Mouse (Mus musculus): ENCODE measurements at regions not wholly inside any gene's neighbourhood (a gene's known extent, or its start where the extent isn't known, plus 50 kb on each side); places are given as distances from the start of the nearest gene placed in this dataset.
"Not testable (repeated sequence)": the region's sequence is repeated elsewhere in the genome, so short reads cannot be mapped to it uniquely, and the experiment has no call there.

DNA sequence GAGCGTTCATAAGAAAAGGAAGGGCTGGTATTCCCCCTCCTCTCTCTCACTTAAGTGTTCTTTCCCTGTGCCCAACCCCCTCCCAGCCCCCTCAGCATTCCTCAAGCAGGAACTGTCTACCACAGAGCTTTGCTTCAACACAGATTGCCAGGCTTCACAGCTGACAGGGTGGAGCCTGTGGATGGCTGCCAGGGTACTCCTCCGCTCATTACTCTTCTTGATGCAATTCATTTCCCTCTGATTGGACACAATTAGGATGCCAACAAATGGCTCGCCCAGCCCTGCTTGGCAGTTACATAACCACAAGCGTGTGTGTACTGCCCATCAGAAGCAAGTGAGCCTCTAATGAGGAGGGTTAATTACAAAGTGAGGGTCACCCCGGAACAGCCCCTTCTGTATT is 116.5 kb upstream of the Galnt18 start:
- WGBS = 80% methylated on average over 5 of the region's 5 CpGs
- H3K9me3 ChIP-seq (replicated peaks) = 0 out of 2 replicates have a peak, but pooled peaks cover 1% of the 10 kb centered on the region
- no peaks in the 10 kb centered on the region for H3K36me3 ChIP-seq
- no peak for DNase-seq (ENCODE audit: low spot score)
- H3K27ac ChIP-seq (replicated peaks) = no peak overlapping the region
- H3K4me3 ChIP-seq = no peak overlapping the region
- H3K27me3 ChIP-seq (ENCODE audit: low read depth, poor library complexity, severe bottlenecking) = no peaks in the 10 kb centered on the region
- H3K4me1 ChIP-seq = no peaks in the 10 kb centered on the region

DNA sequence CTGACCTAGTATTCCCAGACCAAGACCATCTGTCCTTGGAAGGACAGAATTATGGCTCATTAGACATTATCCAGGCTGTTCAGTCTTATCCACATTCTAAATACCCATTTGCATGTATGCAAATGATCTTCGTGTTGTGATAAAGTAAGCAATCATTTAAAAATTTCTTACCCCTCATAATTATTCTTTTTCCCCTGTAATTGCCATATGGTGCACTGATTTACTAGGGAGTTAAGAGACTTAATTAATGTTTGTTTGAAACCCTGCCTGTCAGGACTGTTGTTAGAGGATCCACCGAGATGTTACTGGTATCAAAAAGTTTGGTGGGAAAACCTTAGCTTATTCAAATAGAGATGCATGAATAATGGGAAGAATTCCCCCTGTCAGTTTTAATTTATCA is 103.2 kb upstream of the Galnt18 start:
- no peak overlapping the region for H3K27ac ChIP-seq (replicated peaks)
- WGBS = 88% methylated on average over 2 of the region's 2 CpGs
- H3K36me3 ChIP-seq = no peaks in the 10 kb centered on the region
- no peak overlapping the region for H3K4me3 ChIP-seq
- H3K4me1 ChIP-seq = no peaks in the 10 kb centered on the region
- H3K9me3 ChIP-seq (replicated peaks) = no peaks in the 10 kb centered on the region
- no peaks in the 10 kb centered on the region for H3K27me3 ChIP-seq (ENCODE audit: low read depth, poor library complexity, severe bottlenecking)
- DNase-seq (ENCODE audit: low spot score) = no peak

- Histone ChIP-seq H3K36me3 (no peaks in the 10 kb centered on the region), H3K27ac (replicated peaks) (no peak overlapping the region), H3K4me1 (no peaks in the 10 kb centered on the region), H3K27me3 (ENCODE audit: low read depth, poor library complexity, severe bottlenecking) (no peaks in the 10 kb centered on the region), H3K4me3 (no peak overlapping the region), H3K9me3 (replicated peaks) (no peaks in the 10 kb centered on the region)
- no peak for DNase-seq (ENCODE audit: low spot score)
- WGBS = 91% methylated on average over 4 of the region's 4 CpGs
Observed at GRCm38 (mm10) chr7:111880067-111880675, 100.4 kb upstream of the Galnt18 start.

DNA sequence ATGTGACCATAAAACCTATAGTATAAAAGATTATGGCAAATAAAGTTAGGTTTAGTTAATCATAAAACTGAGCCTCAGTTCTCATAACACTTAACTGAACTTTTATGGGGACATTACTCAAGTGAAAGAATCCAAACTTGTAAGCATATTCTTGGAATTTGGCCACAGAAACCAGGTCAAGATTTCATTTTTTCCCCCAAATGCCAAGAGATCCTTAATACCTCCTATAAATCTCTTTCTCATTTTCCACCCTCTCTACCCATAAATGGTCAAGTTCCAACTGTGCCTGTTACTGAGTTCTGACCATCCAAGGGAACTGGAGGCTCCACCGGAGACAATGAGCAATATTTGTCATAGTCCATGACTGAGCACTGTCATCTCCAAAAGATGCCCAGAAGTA is 97.8 kb upstream of the Galnt18 start:
- H3K4me3 ChIP-seq = no peak overlapping the region
- no peaks in the 10 kb centered on the region for H3K4me1 ChIP-seq
- 94% methylated on average over 1 of the region's 1 CpGs for WGBS
- H3K36me3 ChIP-seq = no peaks in the 10 kb centered on the region
- DNase-seq (ENCODE audit: low spot score) = no peak
- H3K9me3 ChIP-seq (replicated peaks) = no peaks in the 10 kb centered on the region
- H3K27me3 ChIP-seq (ENCODE audit: low read depth, poor library complexity, severe bottlenecking) = no peaks in the 10 kb centered on the region
- H3K27ac ChIP-seq (replicated peaks) = no peak overlapping the region

DNA sequence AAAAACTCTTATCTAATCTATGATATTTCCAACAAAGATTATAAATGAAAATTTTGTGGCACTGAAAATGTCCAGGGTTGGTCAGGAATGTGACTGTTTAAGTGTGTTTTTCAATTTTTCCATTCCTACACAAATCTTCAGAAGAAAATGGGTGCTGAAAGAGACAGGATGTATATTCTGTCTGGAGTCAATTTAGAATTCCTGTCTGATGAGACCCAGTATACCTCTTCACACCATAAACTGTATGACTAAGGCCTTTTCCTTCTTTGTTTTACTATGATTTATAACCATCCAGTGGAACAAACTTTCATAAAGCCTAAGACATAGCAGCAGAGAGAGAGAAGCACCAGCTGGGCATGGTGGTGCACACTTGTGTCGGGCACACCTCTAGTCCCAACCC is 96.2 kb upstream of the Galnt18 start:
- Histone ChIP-seq H3K9me3 (replicated peaks) (no peaks in the 10 kb centered on the region), H3K36me3 (no peaks in the 10 kb centered on the region), H3K27me3 (ENCODE audit: low read depth, poor library complexity, severe bottlenecking) (no peaks in the 10 kb centered on the region), H3K4me3 (no peak overlapping the region), H3K27ac (replicated peaks) (no peak overlapping the region), H3K4me1 (no peaks in the 10 kb centered on the region)
- 82% methylated on average over 1 of the region's 1 CpGs for WGBS
- no peak for DNase-seq (ENCODE audit: low spot score)

DNA sequence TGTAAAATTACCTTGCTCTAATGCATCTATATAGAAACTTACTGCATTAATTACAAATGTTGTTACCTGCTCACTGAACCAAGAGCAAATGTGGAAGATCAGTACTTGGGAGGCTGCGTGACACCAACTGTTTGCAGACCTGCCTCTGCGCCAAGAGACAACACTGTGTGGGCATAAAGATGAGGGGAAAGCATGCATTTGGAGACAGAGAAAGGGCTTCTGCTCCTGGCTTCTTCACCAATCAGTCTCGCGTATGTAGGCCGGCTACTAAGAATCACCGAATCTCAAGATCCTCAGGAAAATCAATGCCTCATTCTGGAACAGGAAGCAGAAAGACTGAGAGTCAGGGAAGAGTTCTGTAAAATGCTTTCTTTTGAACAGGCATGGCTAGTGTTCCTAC is 89.6 kb upstream of the Galnt18 start:
- no peaks in the 10 kb centered on the region for H3K4me1 ChIP-seq
- no peak overlapping the region for H3K27ac ChIP-seq (replicated peaks)
- H3K9me3 ChIP-seq (replicated peaks) = no peaks in the 10 kb centered on the region
- 94% methylated on average over 6 of the region's 6 CpGs for WGBS
- no peaks in the 10 kb centered on the region for H3K36me3 ChIP-seq
- no peak overlapping the region for H3K4me3 ChIP-seq
- no peak for DNase-seq (ENCODE audit: low spot score)
- no peaks in the 10 kb centered on the region for H3K27me3 ChIP-seq (ENCODE audit: low read depth, poor library complexity, severe bottlenecking)

DNA sequence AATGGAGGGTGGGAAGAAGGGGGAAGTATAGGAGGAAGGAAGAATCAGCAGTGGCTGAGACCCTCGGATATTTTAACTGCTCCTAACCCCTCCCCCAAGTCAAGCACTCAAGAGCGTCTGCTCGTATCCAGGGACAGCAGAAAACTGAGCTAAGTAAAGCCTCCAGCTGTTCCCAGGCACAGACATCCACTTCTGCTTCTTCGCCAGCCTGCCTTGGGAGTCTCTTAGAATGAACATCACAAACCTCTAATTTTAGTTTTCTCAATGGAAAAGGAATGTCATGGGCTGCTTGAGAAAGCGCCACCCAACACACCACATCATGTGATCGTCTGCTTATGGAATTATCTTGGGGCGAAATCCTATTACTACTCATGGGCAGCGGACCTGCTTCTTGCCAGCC is 83.3 kb upstream of the Galnt18 start:
- Histone ChIP-seq H3K4me1 (no peaks in the 10 kb centered on the region), H3K36me3 (no peaks in the 10 kb centered on the region), H3K4me3 (no peak overlapping the region), H3K9me3 (replicated peaks) (no peaks in the 10 kb centered on the region), H3K27ac (replicated peaks) (no peak overlapping the region), H3K27me3 (ENCODE audit: low read depth, poor library complexity, severe bottlenecking) (no peaks in the 10 kb centered on the region)
- 73% methylated on average over 8 of the region's 8 CpGs for WGBS
- DNase-seq (ENCODE audit: low spot score) = no peak

DNA sequence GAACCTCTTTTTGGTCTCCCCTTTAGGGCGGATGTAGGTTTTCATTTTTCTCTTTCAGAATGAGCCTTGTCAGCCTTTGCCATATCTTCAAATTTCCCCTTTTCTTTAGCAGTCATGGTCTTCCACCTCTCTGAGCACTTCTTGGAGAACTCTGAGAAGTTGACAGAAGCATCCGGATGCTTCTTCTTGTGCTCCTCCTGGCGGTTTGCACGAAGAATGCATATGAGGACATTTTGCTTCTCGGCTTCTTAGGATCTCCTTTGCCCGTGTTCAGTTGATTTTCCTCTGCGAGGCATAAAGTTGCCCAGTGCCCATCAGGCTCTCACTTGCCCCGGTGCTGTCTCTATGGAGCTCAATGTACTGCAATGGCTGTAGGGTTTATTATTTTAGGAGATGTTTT is 78.5 kb upstream of the Galnt18 start:
- not testable (repeated sequence) for H3K27ac ChIP-seq (replicated peaks); H3K9me3 ChIP-seq (replicated peaks); DNase-seq (ENCODE audit: low spot score); H3K4me1 ChIP-seq; H3K27me3 ChIP-seq (ENCODE audit: low read depth, poor library complexity, severe bottlenecking); H3K36me3 ChIP-seq; H3K4me3 ChIP-seq
- 86% methylated on average over 8 of the region's 8 CpGs for WGBS

GRCm38 (mm10) chr7:111856977-111857376 is 77.2 kb upstream of the Galnt18 start:
- no peak overlapping the region for H3K27ac ChIP-seq (replicated peaks)
- DNase-seq (ENCODE audit: low spot score) = no peak
- H3K4me3 ChIP-seq = no peak overlapping the region
- H3K27me3 ChIP-seq (ENCODE audit: low read depth, poor library complexity, severe bottlenecking) = no peaks in the 10 kb centered on the region
- no peaks in the 10 kb centered on the region for H3K9me3 ChIP-seq (replicated peaks)
- H3K4me1 ChIP-seq = no peaks in the 10 kb centered on the region
- H3K36me3 ChIP-seq = no peaks in the 10 kb centered on the region
- WGBS = 76% methylated on average over 5 of the region's 5 CpGs

DNA sequence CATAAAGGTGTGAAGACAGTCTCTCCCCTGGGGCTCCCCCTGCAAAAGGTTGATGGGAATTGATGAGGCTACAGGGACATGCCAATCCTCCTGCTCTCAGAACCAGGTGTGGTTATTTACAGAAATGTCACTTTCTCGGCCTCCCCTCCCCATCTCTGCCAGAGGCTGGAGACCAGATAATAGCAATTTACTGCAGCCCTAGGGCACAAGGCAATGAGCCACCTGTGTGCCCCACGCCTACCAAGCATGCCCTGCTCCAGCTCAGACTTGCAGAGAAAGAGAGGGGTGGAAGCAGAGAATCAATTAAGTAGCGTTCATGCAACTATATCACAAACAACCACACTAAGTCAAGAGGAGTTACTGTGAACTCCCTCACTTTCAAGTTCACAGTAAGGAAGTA is 75.5 kb upstream of the Galnt18 start:
- Histone ChIP-seq H3K9me3 (replicated peaks) (no peaks in the 10 kb centered on the region), H3K4me1 (no peaks in the 10 kb centered on the region), H3K27me3 (ENCODE audit: low read depth, poor library complexity, severe bottlenecking) (no peaks in the 10 kb centered on the region), H3K4me3 (no peak overlapping the region), H3K27ac (replicated peaks) (no peak overlapping the region), H3K36me3 (no peaks in the 10 kb centered on the region)
- 80% methylated on average over 3 of the region's 3 CpGs for WGBS
- DNase-seq (ENCODE audit: low spot score) = no peak

- DNase-seq (ENCODE audit: low spot score) = no peak
- Histone ChIP-seq H3K4me3 (no peak overlapping the region), H3K27me3 (ENCODE audit: low read depth, poor library complexity, severe bottlenecking) (no peaks in the 10 kb centered on the region), H3K36me3 (no peaks in the 10 kb centered on the region), H3K4me1 (no peaks in the 10 kb centered on the region), H3K27ac (replicated peaks) (no peak overlapping the region), H3K9me3 (replicated peaks) (no peaks in the 10 kb centered on the region)
- 39% methylated on average over 1 of the region's 1 CpGs for WGBS
Observed at GRCm38 (mm10) chr7:111846417-111846816, 66.6 kb upstream of the Galnt18 start.

DNA sequence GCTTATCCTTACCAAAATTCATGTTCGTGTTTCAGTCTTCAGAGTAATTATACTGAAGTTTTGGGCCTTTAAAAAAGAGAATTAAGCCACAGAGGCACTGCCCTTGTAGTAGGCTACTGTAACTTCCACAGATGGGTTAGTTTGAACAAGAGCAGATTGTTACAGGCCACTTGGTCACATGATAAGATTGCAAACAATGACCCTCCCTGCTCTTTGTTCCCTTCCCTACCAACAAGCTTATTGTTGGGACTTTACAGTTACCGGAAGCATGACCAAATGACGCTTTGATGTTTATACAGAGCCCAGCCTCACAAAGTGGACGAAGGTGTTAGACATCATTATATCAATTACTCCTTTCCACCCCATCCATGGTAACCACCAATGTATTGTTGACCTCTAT is 63.9 kb upstream of the Galnt18 start:
- H3K36me3 ChIP-seq = no peaks in the 10 kb centered on the region
- H3K27me3 ChIP-seq (ENCODE audit: low read depth, poor library complexity, severe bottlenecking) = no peaks in the 10 kb centered on the region
- no peak overlapping the region for H3K4me3 ChIP-seq
- DNase-seq (ENCODE audit: low spot score) = no peak
- H3K9me3 ChIP-seq (replicated peaks) = no peaks in the 10 kb centered on the region
- 94% methylated on average over 4 of the region's 4 CpGs for WGBS
- no peaks in the 10 kb centered on the region for H3K4me1 ChIP-seq
- no peak overlapping the region for H3K27ac ChIP-seq (replicated peaks)

- WGBS = 84% methylated on average over 1 of the region's 1 CpGs
- Histone ChIP-seq H3K27ac (replicated peaks) (no peak overlapping the region), H3K36me3 (no peaks in the 10 kb centered on the region), H3K27me3 (ENCODE audit: low read depth, poor library complexity, severe bottlenecking) (no peaks in the 10 kb centered on the region), H3K4me1 (no peaks in the 10 kb centered on the region), H3K9me3 (replicated peaks) (no peaks in the 10 kb centered on the region), H3K4me3 (no peak overlapping the region)
- no peak for DNase-seq (ENCODE audit: low spot score)
Observed at GRCm38 (mm10) chr7:111840826-111841225, 61.0 kb upstream of the Galnt18 start.

- Histone ChIP-seq H3K4me1 (no peaks in the 10 kb centered on the region), H3K27me3 (ENCODE audit: low read depth, poor library complexity, severe bottlenecking) (no peaks in the 10 kb centered on the region), H3K36me3 (no peaks in the 10 kb centered on the region), H3K27ac (replicated peaks) (no peak overlapping the region), H3K4me3 (no peak overlapping the region), H3K9me3 (replicated peaks) (no peaks in the 10 kb centered on the region)
- no peak for DNase-seq (ENCODE audit: low spot score)
- WGBS = 87% methylated on average over 3 of the region's 3 CpGs
Observed at GRCm38 (mm10) chr7:111838162-111838561, 58.4 kb upstream of the Galnt18 start.

All from midbrain, embryonic 10.5 days (tissue).